Mouse (Mus musculus): ENCODE measurements around the gene Sf3a2. TPM values are rescaled to one million over a fixed set of nuclear protein-coding genes. Genes with fewer than 3 reads are reported as not detected.

Gene Sf3a2
- polyA plus RNA-seq, 1 experiment, result 94.6 TPM

GRCm38 (mm10) chr10:80760596-80761524 is 37.1 kb upstream of the Sf3a2 start:
- no peak for TF ChIP-seq POLR2A (IDR thresholded peaks at IDR 0.05; ENCODE audit: control insufficient read depth, extremely low read depth, insufficient read depth, low read length, poor library complexity)
- peaks cover 7% of the 10 kb centered on the region for H3K36me3 ChIP-seq (ENCODE audit: control insufficient read depth, insufficient read depth, low read length)
- no peak for DNase-seq
- no peak overlapping the region for H3K4me3 ChIP-seq (ENCODE audit: control insufficient read depth, insufficient read depth, low read length)
- peaks cover 33% of the 10 kb centered on the region for H3K4me1 ChIP-seq (replicated peaks; ENCODE audit: control insufficient read depth, insufficient read depth, low read length)
- no peaks in the 10 kb centered on the region for H3K27me3 ChIP-seq (ENCODE audit: control insufficient read depth, insufficient read depth, low read length)
- 95% methylated on average over 4 of the region's 4 CpGs for WGBS
- no peak overlapping the region for H3K27ac ChIP-seq (ENCODE audit: control insufficient read depth, insufficient read depth, low read length)

- H3K4me3 ChIP-seq (ENCODE audit: control insufficient read depth, insufficient read depth, low read length), result no peak overlapping the region
- 78% methylated on average over 3 of the region's 3 CpGs for WGBS
- H3K36me3 ChIP-seq (ENCODE audit: control insufficient read depth, insufficient read depth, low read length), result peaks cover 15% of the 10 kb centered on the region
- H3K4me1 ChIP-seq (replicated peaks; ENCODE audit: control insufficient read depth, insufficient read depth, low read length), result peaks cover 24% of the 10 kb centered on the region
- TF ChIP-seq POLR2A (IDR thresholded peaks at IDR 0.05; ENCODE audit: control insufficient read depth, extremely low read depth, insufficient read depth, low read length, poor library complexity) (no peak), CTCF (IDR thresholded peaks at IDR 0.05; ENCODE audit: borderline replicate concordance, control insufficient read depth, extremely low read depth, insufficient read depth, low read length, poor library complexity) (no peak)
- no peak for DNase-seq
- H3K27me3 ChIP-seq (ENCODE audit: control insufficient read depth, insufficient read depth, low read length), result no peaks in the 10 kb centered on the region
- H3K27ac ChIP-seq (ENCODE audit: control insufficient read depth, insufficient read depth, low read length), result no peak overlapping the region
These were observed 36.2 kb upstream of the Sf3a2 start for GRCm38 (mm10) chr10:80761821-80762220.

- Histone ChIP-seq H3K27me3 (ENCODE audit: control insufficient read depth, insufficient read depth, low read length) (no peaks in the 10 kb centered on the region), H3K27ac (ENCODE audit: control insufficient read depth, insufficient read depth, low read length) (no peak overlapping the region), H3K4me3 (ENCODE audit: control insufficient read depth, insufficient read depth, low read length) (no peak overlapping the region), H3K4me1 (replicated peaks; ENCODE audit: control insufficient read depth, insufficient read depth, low read length) (peaks cover 11% of the 10 kb centered on the region; the same call in 1 of the 2 replicates), H3K36me3 (ENCODE audit: control insufficient read depth, insufficient read depth, low read length) (peaks cover 26% of the 10 kb centered on the region)
- 18% methylated on average over 2 of the region's 2 CpGs for WGBS
- TF ChIP-seq POLR2A (IDR thresholded peaks at IDR 0.05; ENCODE audit: control insufficient read depth, extremely low read depth, insufficient read depth, low read length, poor library complexity) (no peak), CTCF (IDR thresholded peaks at IDR 0.05; ENCODE audit: borderline replicate concordance, control insufficient read depth, extremely low read depth, insufficient read depth, low read length, poor library complexity) (no peak)
- DNase-seq, result no peak
These were observed 34.5 kb upstream of the Sf3a2 start for GRCm38 (mm10) chr10:80763502-80763901.

GRCm38 (mm10) chr10:80765746-80766145 is 32.3 kb upstream of the Sf3a2 start:
- Histone ChIP-seq H3K27me3 (ENCODE audit: control insufficient read depth, insufficient read depth, low read length) (no peaks in the 10 kb centered on the region), H3K27ac (ENCODE audit: control insufficient read depth, insufficient read depth, low read length) (no peak overlapping the region), H3K4me3 (ENCODE audit: control insufficient read depth, insufficient read depth, low read length) (no peak overlapping the region), H3K36me3 (ENCODE audit: control insufficient read depth, insufficient read depth, low read length) (peaks cover 42% of the 10 kb centered on the region), H3K4me1 (replicated peaks; ENCODE audit: control insufficient read depth, insufficient read depth, low read length) (peaks cover 10% of the 10 kb centered on the region; the same call in 1 of the 2 replicates)
- TF ChIP-seq POLR2A (IDR thresholded peaks at IDR 0.05; ENCODE audit: control insufficient read depth, extremely low read depth, insufficient read depth, low read length, poor library complexity) (no peak), CTCF (IDR thresholded peaks at IDR 0.05; ENCODE audit: borderline replicate concordance, control insufficient read depth, extremely low read depth, insufficient read depth, low read length, poor library complexity) (no peak)
- WGBS, result 98% methylated on average over 2 of the region's 2 CpGs
- no peak for DNase-seq

- DNase-seq, result no peak
- TF ChIP-seq POLR2A (IDR thresholded peaks at IDR 0.05; ENCODE audit: control insufficient read depth, extremely low read depth, insufficient read depth, low read length, poor library complexity) (no peak), CTCF (IDR thresholded peaks at IDR 0.05; ENCODE audit: borderline replicate concordance, control insufficient read depth, extremely low read depth, insufficient read depth, low read length, poor library complexity) (no peak)
- Histone ChIP-seq H3K36me3 (ENCODE audit: control insufficient read depth, insufficient read depth, low read length) (peaks cover 47% of the 10 kb centered on the region), H3K4me1 (replicated peaks; ENCODE audit: control insufficient read depth, insufficient read depth, low read length) (peaks cover 6% of the 10 kb centered on the region; the same call in 1 of the 2 replicates), H3K27ac (ENCODE audit: control insufficient read depth, insufficient read depth, low read length) (no peak overlapping the region), H3K27me3 (ENCODE audit: control insufficient read depth, insufficient read depth, low read length) (no peaks in the 10 kb centered on the region), H3K4me3 (ENCODE audit: control insufficient read depth, insufficient read depth, low read length) (no peak overlapping the region)
- 98% methylated on average over 10 of the region's 10 CpGs for WGBS
These were observed 31.7 kb upstream of the Sf3a2 start for GRCm38 (mm10) chr10:80766161-80766815.

- H3K4me3 ChIP-seq (ENCODE audit: control insufficient read depth, insufficient read depth, low read length), result no peak overlapping the region
- 96% methylated on average over 6 of the region's 6 CpGs for WGBS
- TF ChIP-seq CTCF (IDR thresholded peaks at IDR 0.05; ENCODE audit: borderline replicate concordance, control insufficient read depth, extremely low read depth, insufficient read depth, low read length, poor library complexity), result no peak
- no peak for DNase-seq
- H3K27ac ChIP-seq (ENCODE audit: control insufficient read depth, insufficient read depth, low read length), result no peak overlapping the region
- peaks cover 65% of the 10 kb centered on the region for H3K36me3 ChIP-seq (ENCODE audit: control insufficient read depth, insufficient read depth, low read length)
- no peaks in the 10 kb centered on the region for H3K27me3 ChIP-seq (ENCODE audit: control insufficient read depth, insufficient read depth, low read length)
- H3K4me1 ChIP-seq (replicated peaks; ENCODE audit: control insufficient read depth, insufficient read depth, low read length), result no peaks in the 10 kb centered on the region
These were observed 29.6 kb upstream of the Sf3a2 start for GRCm38 (mm10) chr10:80768365-80768764.

Measured in thymus, adult 2 months (tissue).